Mouse (Mus musculus) activated CD4-positive, CD25-positive, alpha-beta regulatory T cell, adult 9 weeks (primary cell): ENCODE data around the gene Bbs4. TPM values are rescaled to one million over a fixed set of nuclear protein-coding genes. Genes with fewer than 3 reads are reported as not detected.

Experiments
- polyA plus RNA-seq: library from polyadenylated mRNA; unstranded; fragments of 100-300 nt; shearing (Covaris generic); gene quantifications from one replicate; pipeline ENCODE4 v1.2.1, GENCODE M21; 2017

Bbs4 gene
- polyA plus RNA-seq = 18.1 TPM

GRCm38 (mm10) chr9:59353253-59353639 is at the start of gene Bbs4:
TSS of gene Bbs4 (minus strand) at chr9:59353508.

GRCm38 (mm10) chr9:59290957-59291687 is 62.2 kb downstream of the Bbs4 start, which contains the start of gene Adpgk:
TSS of gene Adpgk (plus strand) at chr9:59291558.

Other genes starting within 250 kb of the Bbs4 start
- 8.3 TPM for gene Adpgk, start 62.0 kb downstream of the Bbs4 start, polyA plus RNA-seq
- gene Arih1, start 133.1 kb upstream of the Bbs4 start, polyA plus RNA-seq = 15.8 TPM
- 71.1 TPM for gene Hexa, start 186.0 kb upstream of the Bbs4 start, polyA plus RNA-seq
- 0.75 TPM for gene Tmem202, start 186.3 kb upstream of the Bbs4 start, polyA plus RNA-seq
- gene Celf6, start 224.4 kb upstream of the Bbs4 start, polyA plus RNA-seq = not detected